In genomic region chr1:133068268-133068667, GRCm38 (mm10) we compare ENCODE assay signal across 8 mouse cellular contexts. TPM values are rescaled to one million over a fixed set of nuclear protein-coding genes. Genes with fewer than 3 reads are reported as not detected.
DNase-seq lines count a peak whose midpoint lies in the region; ATAC-seq and TF ChIP-seq lines count a peak whose summit lies in the region.
"Had no signal": no experiment of that assay in that cellular context is flagged by ENCODE, and none has a peak within 500 bp of the region (broad histone marks: within the 10 kb centered on the region; RNA-seq: fewer than 3 reads in every experiment).

No protein-coding gene starts in this region.

- TF ChIP-seq POLR2A in olfactory bulb, adult 2 months (IDR thresholded peaks at IDR 0.05; ENCODE audit: insufficient read depth, low read depth, low read length) = no peak

- peak; percentile 31; the same call in 1 of the 2 replicates for ATAC-seq in lung, embryonic 15.5 days (ENCODE audit: borderline replicate concordance, extremely low read depth, low FRiP score, low TSS enrichment)
- no peak for ATAC-seq in CD4-positive, CD25-positive, alpha-beta regulatory T cell, adult 4 months

- H3K36me3 ChIP-seq in lung, embryonic 15.5 days = 0 out of 2 replicates have a peak, but pooled peaks cover 3% of the 10 kb centered on the region

- H3K4me1 ChIP-seq in lung, embryonic 15.5 days = peaks cover 51% of the 10 kb centered on the region
- peaks cover 63% of the 10 kb centered on the region for H3K4me1 ChIP-seq in olfactory bulb, adult 2 months (ENCODE audit: control insufficient read depth, insufficient read depth, low read length)

- no peak overlapping the region for H3K9ac ChIP-seq in lung, embryonic 15.5 days

- H3K27me3 ChIP-seq in lung, embryonic 15.5 days = no peaks in the 10 kb centered on the region

- 58% methylated on average over 5 of the region's 5 CpGs for WGBS in lung, embryonic 15.5 days
- 16% methylated on average over 5 of the region's 5 CpGs for WGBS in olfactory bulb, adult 2 months

- no peak overlapping the region for H3K4me3 ChIP-seq in lung, embryonic 15.5 days
- H3K4me3 ChIP-seq in olfactory bulb, adult 2 months (ENCODE audit: insufficient read depth, low read depth, low read length) = peak overlapping the region; percentile 32

- no peak for TF ChIP-seq CTCF in olfactory bulb, adult 2 months (IDR thresholded peaks at IDR 0.05; ENCODE audit: insufficient read depth, low read depth, low read length)

- no peaks in the 10 kb centered on the region for H3K9me3 ChIP-seq in lung, embryonic 15.5 days

- H3K27ac ChIP-seq in lung, embryonic 15.5 days = peak overlapping the region; percentile 71
- H3K27ac ChIP-seq in olfactory bulb, adult 2 months (ENCODE audit: insufficient read depth, low read depth, low read length) = peak overlapping the region; percentile 91

- H3K4me2 ChIP-seq in lung, embryonic 15.5 days = no peak overlapping the region

- no peak for DNase-seq in lung, postnatal 4 days
- DNase-seq in gastrocnemius, postnatal 10 days = peak; percentile 48
- peak; percentile 67 for DNase-seq in heart, postnatal 4 days
- DNase-seq in layer of hippocampus, postnatal 14 days (ENCODE audit: low spot score in 2 of 2) = no peak
- DNase-seq: thymus, postnatal 14 days had no signal

RNA-seq across cellular contexts. Expression of gene Pik3c2b, which starts 22.8 kb away (rescaled TPM):
- polyA plus RNA-seq in lung, embryonic 15.5 days (2015; fragmentation: Nextera tagmentation; extraction: Ambion mirVana) = 6.0 and 6.1 TPM in 2 replicates
- total RNA-seq in gastrocnemius, postnatal 10 days (2021) = 10 to 100 TPM; 29.9 to 38.2 TPM
- 10 to 100 TPM; 29.8 to 30.8 TPM for total RNA-seq in heart, postnatal 4 days (2021)
- polyA plus RNA-seq in olfactory bulb, adult 2 months (2012; ENCODE audit: insufficient read depth, insufficient read length, low replicate concordance, missing spikeins) = 38.2 TPM in 1 of 2 replicates, not detected in the other
- polyA plus RNA-seq in CD4-positive, CD25-positive, alpha-beta regulatory T cell, adult 4 months (2017; shearing (Covaris generic)) = 1 to 10 TPM in 1 of 2 experiments, under 1 TPM in 1; 0.78 to 1.1 TPM
- total RNA-seq in layer of hippocampus, postnatal 14 days (2021) = 10 to 100 TPM; 18.0 to 19.1 TPM

RNA-seq across cellular contexts. Expression of gene Mdm4, which starts 37.9 kb away (rescaled TPM):
- polyA plus RNA-seq in lung, embryonic 15.5 days (2015; fragmentation: Nextera tagmentation; extraction: Ambion mirVana) = 33.3 and 36.7 TPM in 2 replicates
- 10 to 100 TPM; 35.8 to 48.4 TPM for total RNA-seq in gastrocnemius, postnatal 10 days (2021)
- 10 to 100 TPM; 55.1 to 59.8 TPM for total RNA-seq in heart, postnatal 4 days (2021)
- 64.3 and 103 TPM in 2 replicates for polyA plus RNA-seq in olfactory bulb, adult 2 months (2012; ENCODE audit: insufficient read depth, insufficient read length, low replicate concordance, missing spikeins)
- 100 to 1,000 TPM in 1 of 2 experiments, 10 to 100 TPM in 1; 97.4 to 119 TPM for polyA plus RNA-seq in CD4-positive, CD25-positive, alpha-beta regulatory T cell, adult 4 months (2017; shearing (Covaris generic))
- 10 to 100 TPM; 91.6 to 94.7 TPM for total RNA-seq in layer of hippocampus, postnatal 14 days (2021)

Comparison
In these comparisons a context has a peak if more than half of its experiments do, and no peak if none do; other contexts are left out.
1. DNase-seq: peak in gastrocnemius, postnatal 10 days (single experiment) and heart, postnatal 4 days (single experiment); none in lung, postnatal 4 days (0 of 2) and layer of hippocampus, postnatal 14 days (0 of 2).